Mouse (Mus musculus) liver, postnatal 0 days (tissue): ENCODE measurements around the gene Olfr1057.

Source experiments
- CTCF ChIP-seq: sonication (generic); IDR thresholded peaks from 2 replicates; pipeline ENCODE4 v1.5.1; 2016; ENCODE audit warnings: antibody characterized with exemption, low read depth
- EP300 ChIP-seq: IDR thresholded peaks from 2 replicates; pipeline ENCODE4 v1.6.1; 2016; ENCODE audit warnings: antibody characterized with exemption, low read depth, mild to moderate bottlenecking

GRCm38 (mm10) chr2:86335333-86335732, 42.9 kb downstream of the Olfr1057 start, which contains the start of gene Olfr1054:
- TF ChIP-seq EP300 (no peak), CTCF (no peak)
